Mouse (Mus musculus): ENCODE results near the gene Hist1h3f. TPM values are rescaled to one million over a fixed set of nuclear protein-coding genes. Genes with fewer than 3 reads are reported as not detected.
A peak's percentile ranks its signal among the peaks of the same experiment; 100 is the strongest.

Gene Hist1h3f
- polyA plus RNA-seq, 1 experiment from 2014 or later = 0.32 TPM

- DNase-seq (ENCODE audit: low spot score) (peak; percentile 32), ATAC-seq (no peak)
- WGBS = 9% methylated on average over 17 of the region's 17 CpGs
- TF ChIP-seq CTCF (IDR thresholded peaks at IDR 0.05) = no peak
- no peak for TF ChIP-seq EP300 (IDR thresholded peaks at IDR 0.05)
- H3K4me2 ChIP-seq (replicated peaks; ENCODE audit: low read depth, low read length) = no peak overlapping the region
- peaks cover 9% of the 10 kb centered on the region; the same call in 1 of the 2 replicates for H3K4me1 ChIP-seq (ENCODE audit: insufficient read depth, low read depth, low read length)
- H3K9me3 ChIP-seq (ENCODE audit: low read length) = no peaks in the 10 kb centered on the region
- no peak overlapping the region for H3K4me3 ChIP-seq (ENCODE audit: low read depth, low read length)
- no peak overlapping the region for H3K27ac ChIP-seq (ENCODE audit: low read length)
- H3K9ac ChIP-seq (replicated peaks; ENCODE audit: low read depth) = no peak overlapping the region
- H3K27me3 ChIP-seq (replicated peaks; ENCODE audit: insufficient read depth, low read length) = no peaks in the 10 kb centered on the region
- H3K36me3 ChIP-seq (ENCODE audit: insufficient read depth, low read length) = no peaks in the 10 kb centered on the region
Observed at GRCm38 (mm10) chr13:23500424-23501200, 43.2 kb upstream of the Hist1h3f start.

GRCm38 (mm10) chr13:23501511-23501910 is 42.3 kb upstream of the Hist1h3f start:
- Histone ChIP-seq H3K27me3 (replicated peaks; ENCODE audit: insufficient read depth, low read length) (no peaks in the 10 kb centered on the region), H3K4me3 (ENCODE audit: low read depth, low read length) (no peak overlapping the region), H3K4me2 (replicated peaks; ENCODE audit: low read depth, low read length) (no peak overlapping the region), H3K36me3 (ENCODE audit: insufficient read depth, low read length) (no peaks in the 10 kb centered on the region), H3K9ac (replicated peaks; ENCODE audit: low read depth) (no peak overlapping the region), H3K27ac (ENCODE audit: low read length) (no peak overlapping the region), H3K9me3 (ENCODE audit: low read length) (no peaks in the 10 kb centered on the region), H3K4me1 (ENCODE audit: insufficient read depth, low read depth, low read length) (peaks cover 9% of the 10 kb centered on the region; the same call in 1 of the 2 replicates)
- ATAC-seq = no peak
- no peak for DNase-seq (ENCODE audit: low spot score)
- 27% methylated on average over 5 of the region's 5 CpGs for WGBS
- no peak for TF ChIP-seq CTCF (IDR thresholded peaks at IDR 0.05)
- TF ChIP-seq EP300 (IDR thresholded peaks at IDR 0.05) = no peak

GRCm38 (mm10) chr13:23502031-23502567 is 41.8 kb upstream of the Hist1h3f start:
- no peaks in the 10 kb centered on the region for H3K36me3 ChIP-seq (ENCODE audit: insufficient read depth, low read length)
- H3K4me3 ChIP-seq (ENCODE audit: low read depth, low read length) = no peak overlapping the region
- no peak for ATAC-seq
- TF ChIP-seq EP300 (IDR thresholded peaks at IDR 0.05) (no peak), CTCF (IDR thresholded peaks at IDR 0.05) (no peak)
- WGBS = 32% methylated on average over 9 of the region's 9 CpGs
- no peaks in the 10 kb centered on the region for H3K27me3 ChIP-seq (replicated peaks; ENCODE audit: insufficient read depth, low read length)
- no peaks in the 10 kb centered on the region for H3K9me3 ChIP-seq (ENCODE audit: low read length)
- no peak overlapping the region for H3K9ac ChIP-seq (replicated peaks; ENCODE audit: low read depth)
- DNase-seq (ENCODE audit: low spot score) = no peak
- peaks cover 7% of the 10 kb centered on the region; the same call in 1 of the 2 replicates for H3K4me1 ChIP-seq (ENCODE audit: insufficient read depth, low read depth, low read length)
- no peak overlapping the region for H3K27ac ChIP-seq (ENCODE audit: low read length)
- H3K4me2 ChIP-seq (replicated peaks; ENCODE audit: low read depth, low read length) = no peak overlapping the region

GRCm38 (mm10) chr13:23502916-23503315 is 40.9 kb upstream of the Hist1h3f start:
- H3K4me3 ChIP-seq (ENCODE audit: low read depth, low read length) = no peak overlapping the region
- no peak for TF ChIP-seq EP300 (IDR thresholded peaks at IDR 0.05)
- no peak for TF ChIP-seq CTCF (IDR thresholded peaks at IDR 0.05)
- no peaks in the 10 kb centered on the region for H3K4me1 ChIP-seq (ENCODE audit: insufficient read depth, low read depth, low read length)
- no peaks in the 10 kb centered on the region for H3K36me3 ChIP-seq (ENCODE audit: insufficient read depth, low read length)
- no peaks in the 10 kb centered on the region for H3K9me3 ChIP-seq (ENCODE audit: low read length)
- no peak overlapping the region for H3K4me2 ChIP-seq (replicated peaks; ENCODE audit: low read depth, low read length)
- H3K27me3 ChIP-seq (replicated peaks; ENCODE audit: insufficient read depth, low read length) = no peaks in the 10 kb centered on the region
- H3K27ac ChIP-seq (ENCODE audit: low read length) = no peak overlapping the region
- ATAC-seq (no peak), DNase-seq (ENCODE audit: low spot score) (no peak)
- no peak overlapping the region for H3K9ac ChIP-seq (replicated peaks; ENCODE audit: low read depth)
- WGBS = 66% methylated on average over 4 of the region's 4 CpGs

- ATAC-seq = no peak
- Histone ChIP-seq H3K9me3 (ENCODE audit: low read length) (no peaks in the 10 kb centered on the region), H3K4me2 (replicated peaks; ENCODE audit: low read depth, low read length) (no peak overlapping the region), H3K36me3 (ENCODE audit: insufficient read depth, low read length) (no peaks in the 10 kb centered on the region), H3K27me3 (replicated peaks; ENCODE audit: insufficient read depth, low read length) (no peaks in the 10 kb centered on the region), H3K4me1 (ENCODE audit: insufficient read depth, low read depth, low read length) (no peaks in the 10 kb centered on the region), H3K4me3 (ENCODE audit: low read depth, low read length) (no peak overlapping the region), H3K9ac (replicated peaks; ENCODE audit: low read depth) (no peak overlapping the region), H3K27ac (ENCODE audit: low read length) (no peak overlapping the region)
- peak; percentile 44 for DNase-seq (ENCODE audit: low spot score)
- TF ChIP-seq CTCF (IDR thresholded peaks at IDR 0.05) = no peak
- no peak for TF ChIP-seq EP300 (IDR thresholded peaks at IDR 0.05)
- 6% methylated on average over 9 of the region's 9 CpGs for WGBS
Observed at GRCm38 (mm10) chr13:23503797-23504196, 40.1 kb upstream of the Hist1h3f start.

- no peaks in the 10 kb centered on the region for H3K9me3 ChIP-seq (ENCODE audit: low read length)
- 21% methylated on average over 14 of the region's 14 CpGs for WGBS
- no peak overlapping the region for H3K4me3 ChIP-seq (ENCODE audit: low read depth, low read length)
- H3K27me3 ChIP-seq (replicated peaks; ENCODE audit: insufficient read depth, low read length) = no peaks in the 10 kb centered on the region
- no peaks in the 10 kb centered on the region for H3K36me3 ChIP-seq (ENCODE audit: insufficient read depth, low read length)
- DNase-seq (ENCODE audit: low spot score) = no peak
- H3K27ac ChIP-seq (ENCODE audit: low read length) = no peak overlapping the region
- H3K9ac ChIP-seq (replicated peaks; ENCODE audit: low read depth) = no peak overlapping the region
- H3K4me2 ChIP-seq (replicated peaks; ENCODE audit: low read depth, low read length) = no peak overlapping the region; the same call in 1 of the 2 replicates
- no peak for ATAC-seq
- no peaks in the 10 kb centered on the region for H3K4me1 ChIP-seq (ENCODE audit: insufficient read depth, low read depth, low read length)
- no peak for TF ChIP-seq CTCF (IDR thresholded peaks at IDR 0.05)
Observed at GRCm38 (mm10) chr13:23505662-23506345, 38.0 kb upstream of the Hist1h3f start.

Data from lung, postnatal 0 days (tissue).